Mouse (Mus musculus): ENCODE data around the gene Agap3. TPM values are rescaled to one million over a fixed set of nuclear protein-coding genes. Genes with fewer than 3 reads are reported as not detected.

Gene Agap3
- total and polyA plus RNA-seq, 3 experiments: 116 to 203 (median 138) TPM

DNA sequence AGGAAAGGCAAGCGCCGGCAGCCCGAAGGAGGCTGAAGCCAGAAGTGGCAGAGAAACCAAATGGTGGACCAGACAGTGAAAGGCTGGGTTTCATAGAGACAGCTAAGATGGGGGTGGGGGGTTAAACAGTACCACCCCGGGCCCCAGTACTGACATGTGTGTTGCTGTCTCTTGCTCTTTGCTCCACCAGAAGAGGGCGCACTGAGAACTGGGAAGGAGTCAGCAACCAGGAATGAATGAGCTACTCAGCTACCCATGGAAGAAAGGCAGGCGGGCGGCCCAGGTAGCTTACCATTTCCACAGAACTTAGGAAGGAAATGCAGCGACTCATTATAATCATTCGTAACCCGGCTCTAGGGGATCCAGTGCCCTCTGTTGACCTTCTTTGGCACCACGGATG, 58.7 kb downstream of the Agap3 start:
- Histone ChIP-seq H3K9ac (ENCODE audit: control insufficient read depth, low read depth, low read length, poor library complexity, severe bottlenecking) (no peak overlapping the region), H3K4me1 (ENCODE audit: control insufficient read depth in 1 of 2, insufficient read depth in 2 of 2, low read length in 2 of 2) (peaks cover 4 to 18% of the 10 kb centered on the region in 2 experiments), H3K4me3 (ENCODE audit: control insufficient read depth in 1 of 2, insufficient read depth in 1 of 2, low read depth in 2 of 2, low read length in 2 of 2) (no peak overlapping the region), H3K9me3 (replicated peaks; ENCODE audit: insufficient read depth, low read length) (no peaks in the 10 kb centered on the region), H3K36me3 (ENCODE audit: control insufficient read depth in 1 of 2, insufficient read depth in 2 of 2, low read length in 2 of 2) (peaks cover 0 to 13% of the 10 kb centered on the region in 2 experiments; a peak in 2 of 4 replicates), H3K27ac (ENCODE audit: control insufficient read depth, low read depth, low read length) (no peak overlapping the region), H3K79me2 (ENCODE audit: control insufficient read depth, insufficient read depth, low read length, poor library complexity) (no peaks in the 10 kb centered on the region), H3K27me3 (ENCODE audit: control insufficient read depth in 1 of 2, insufficient read depth in 2 of 2, low read length in 2 of 2) (no peaks in the 10 kb centered on the region)
- DNase-seq (ENCODE audit: low read depth, low spot score): peak; percentile 59
- TF ChIP-seq RAD21 (IDR thresholded peaks at IDR 0.05; ENCODE audit: low read depth, low read length): peak; percentile 42
- TF ChIP-seq SMC3 (IDR thresholded peaks at IDR 0.05; ENCODE audit: low read depth, low read length): peak; percentile 48
- no peak for TF ChIP-seq KAT2A (conservative IDR thresholded peaks at IDR 0.05; ENCODE audit: low read depth, low read length)
- peak; percentile 67 to 78 (median 69); a peak in 5 of 6 replicates for TF ChIP-seq CTCF (IDR thresholded peaks at IDR 0.05 in 2 of 3, conservative IDR thresholded peaks at IDR 0.05 in 1 of 3; ENCODE audit: control insufficient read depth in 1 of 3, insufficient read depth in 1 of 3, low read depth in 2 of 3, low read length in 3 of 3, poor library complexity in 1 of 3, severe bottlenecking in 1 of 3)

DNA sequence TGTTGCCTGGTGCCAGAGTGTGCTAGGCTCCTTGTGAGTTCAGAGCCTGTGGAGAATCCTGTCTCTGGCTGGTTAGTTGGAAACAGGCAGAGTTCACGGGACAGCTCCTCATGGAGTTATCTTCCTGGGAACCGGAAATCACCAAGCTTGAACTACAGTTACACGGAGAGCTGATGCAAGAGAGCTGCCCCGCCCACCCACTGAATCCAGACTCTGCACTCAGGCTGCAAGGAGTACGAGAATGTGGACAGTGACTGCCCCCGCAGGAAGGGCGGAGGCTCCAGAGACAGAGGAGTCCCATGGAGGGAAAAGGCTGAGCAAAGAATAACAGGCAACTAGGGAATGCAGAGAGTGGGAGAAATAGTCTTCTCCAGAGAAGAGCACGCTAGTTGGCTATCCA, 60.3 kb downstream of the Agap3 start:
- Histone ChIP-seq H3K36me3 (ENCODE audit: control insufficient read depth in 1 of 2, insufficient read depth in 2 of 2, low read length in 2 of 2) (peaks cover 0 to 7% of the 10 kb centered on the region in 2 experiments; a peak in 1 of 4 replicates), H3K9ac (ENCODE audit: control insufficient read depth, low read depth, low read length, poor library complexity, severe bottlenecking) (peak overlapping the region; percentile 19), H3K4me1 (ENCODE audit: control insufficient read depth in 1 of 2, insufficient read depth in 2 of 2, low read length in 2 of 2) (peaks cover 2 to 12% of the 10 kb centered on the region in 2 experiments; a peak in 3 of 4 replicates), H3K27ac (ENCODE audit: control insufficient read depth, low read depth, low read length) (no peak overlapping the region), H3K27me3 (ENCODE audit: control insufficient read depth in 1 of 2, insufficient read depth in 2 of 2, low read length in 2 of 2) (no peaks in the 10 kb centered on the region; a peak in 1 of 4 replicates), H3K79me2 (ENCODE audit: control insufficient read depth, insufficient read depth, low read length, poor library complexity) (no peaks in the 10 kb centered on the region), H3K9me3 (replicated peaks; ENCODE audit: insufficient read depth, low read length) (no peaks in the 10 kb centered on the region), H3K4me3 (ENCODE audit: control insufficient read depth in 1 of 2, insufficient read depth in 1 of 2, low read depth in 2 of 2, low read length in 2 of 2) (peak overlapping the region; percentile 19 to 57; a peak in 3 of 4 replicates)
- TF ChIP-seq CTCF (IDR thresholded peaks at IDR 0.05 in 2 of 3, conservative IDR thresholded peaks at IDR 0.05 in 1 of 3; ENCODE audit: control insufficient read depth in 1 of 3, insufficient read depth in 1 of 3, low read depth in 2 of 3, low read length in 3 of 3, poor library complexity in 1 of 3, severe bottlenecking in 1 of 3): no peak
- TF ChIP-seq ELF1 (IDR thresholded peaks at IDR 0.05; ENCODE audit: low read depth, low read length): peak; percentile 15; the same call in 1 of the 2 replicates
- TF ChIP-seq SIN3A (IDR thresholded peaks at IDR 0.05; ENCODE audit: low read length): peak; percentile 20; the same call in 1 of the 2 replicates
- 0 out of 2 replicates have a peak, but pooled peaks have one; percentile 41 for TF ChIP-seq HCFC1 (IDR thresholded peaks at IDR 0.05; ENCODE audit: low read depth, low read length)
- DNase-seq (ENCODE audit: low read depth, low spot score): peak; percentile 65

DNA sequence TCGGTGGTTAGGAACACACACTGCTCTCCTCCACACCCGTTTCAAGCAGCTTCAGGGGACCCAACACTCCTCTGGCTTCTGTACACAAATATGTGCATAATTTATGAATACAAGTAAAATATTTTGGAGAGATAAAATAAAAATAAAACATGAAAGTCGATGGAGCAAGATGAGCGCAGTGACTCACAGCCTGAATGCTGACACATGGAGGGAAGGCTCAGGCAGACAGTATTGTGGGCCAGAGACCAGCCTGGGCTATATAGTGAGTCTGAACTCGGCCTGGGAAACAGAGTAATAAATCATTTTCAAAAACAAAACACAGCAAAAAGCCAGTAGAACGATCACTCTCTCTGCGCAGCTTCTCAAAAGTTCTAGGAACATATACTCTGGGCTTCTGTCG, 69.4 kb downstream of the Agap3 start:
- peaks cover 23 to 36% of the 10 kb centered on the region in 2 experiments for H3K27me3 ChIP-seq (ENCODE audit: control insufficient read depth in 1 of 2, insufficient read depth in 2 of 2, low read length in 2 of 2)
- H3K9me3 ChIP-seq (replicated peaks; ENCODE audit: insufficient read depth, low read length): no peaks in the 10 kb centered on the region
- no peak overlapping the region for H3K9ac ChIP-seq (ENCODE audit: control insufficient read depth, low read depth, low read length, poor library complexity, severe bottlenecking)
- no peak overlapping the region for H3K4me3 ChIP-seq (ENCODE audit: control insufficient read depth in 1 of 2, insufficient read depth in 1 of 2, low read depth in 2 of 2, low read length in 2 of 2)
- no peaks in the 10 kb centered on the region for H3K36me3 ChIP-seq (ENCODE audit: control insufficient read depth in 1 of 2, insufficient read depth in 2 of 2, low read length in 2 of 2)
- no peaks in the 10 kb centered on the region for H3K79me2 ChIP-seq (ENCODE audit: control insufficient read depth, insufficient read depth, low read length, poor library complexity)
- no peaks in the 10 kb centered on the region for H3K4me1 ChIP-seq (ENCODE audit: control insufficient read depth in 1 of 2, insufficient read depth in 2 of 2, low read length in 2 of 2)
- H3K27ac ChIP-seq (ENCODE audit: control insufficient read depth, low read depth, low read length): no peak overlapping the region
- TF ChIP-seq ELF1 (IDR thresholded peaks at IDR 0.05; ENCODE audit: low read depth, low read length): no peak
- no peak for TF ChIP-seq MYC (IDR thresholded peaks at IDR 0.05; ENCODE audit: low read depth, low read length)
- TF ChIP-seq TBP (IDR thresholded peaks at IDR 0.05; ENCODE audit: low read depth, low read length): no peak
- TF ChIP-seq TCF12 (IDR thresholded peaks at IDR 0.05; ENCODE audit: low read depth, low read length): no peak
- TF ChIP-seq SMC3 (IDR thresholded peaks at IDR 0.05; ENCODE audit: low read depth, low read length): no peak
- TF ChIP-seq MXI1 (IDR thresholded peaks at IDR 0.05; ENCODE audit: low read depth, low read length): no peak
- no peak for TF ChIP-seq POLR2AphosphoS5 (IDR thresholded peaks at IDR 0.05; ENCODE audit: borderline replicate concordance, low read depth, low read length)
- no peak for TF ChIP-seq ZMIZ1 (IDR thresholded peaks at IDR 0.05; ENCODE audit: low read depth, low read length)
- TF ChIP-seq BHLHE40 (IDR thresholded peaks at IDR 0.05; ENCODE audit: borderline replicate concordance, low read depth, low read length): no peak
- TF ChIP-seq E2F4 (IDR thresholded peaks at IDR 0.05; ENCODE audit: borderline replicate concordance, low read depth, low read length): no peak
- TF ChIP-seq CHD1 (IDR thresholded peaks at IDR 0.05; ENCODE audit: low read depth, low read length): no peak
- TF ChIP-seq USF1 (IDR thresholded peaks at IDR 0.05; ENCODE audit: low read depth, low read length): no peak
- no peak for TF ChIP-seq MAZ (IDR thresholded peaks at IDR 0.05; ENCODE audit: low read depth, low read length)
- no peak for TF ChIP-seq JUND (IDR thresholded peaks at IDR 0.05; ENCODE audit: low read depth, low read length)
- no peak for TF ChIP-seq GABPA (IDR thresholded peaks at IDR 0.05; ENCODE audit: low read depth, low read length)
- no peak for TF ChIP-seq NELFE (IDR thresholded peaks at IDR 0.05; ENCODE audit: low read depth, low read length)
- no peak for TF ChIP-seq RAD21 (IDR thresholded peaks at IDR 0.05; ENCODE audit: low read depth, low read length)
- no peak for TF ChIP-seq GATA1 (IDR thresholded peaks at IDR 0.05; ENCODE audit: low read depth, low read length)
- TF ChIP-seq ETS1 (IDR thresholded peaks at IDR 0.05; ENCODE audit: low read depth, low read length): no peak
- no peak for TF ChIP-seq UBTF (IDR thresholded peaks at IDR 0.05; ENCODE audit: borderline replicate concordance, insufficient read depth, low read depth, low read length)
- no peak for DNase-seq (ENCODE audit: low read depth, low spot score)
